Mouse (Mus musculus): Measurements from ENCODE around the gene Asprv1. TPM values are rescaled to one million over a fixed set of nuclear protein-coding genes. Genes with fewer than 3 reads are reported as not detected.

The Asprv1 gene
- 30.9 and 104 TPM in 2 replicates for polyA plus RNA-seq (2015; fragmentation: Nextera tagmentation; extraction: Ambion mirVana)

- Histone ChIP-seq H3K9me3 (no peaks in the 10 kb centered on the region), H3K27me3 (replicated peaks) (no peaks in the 10 kb centered on the region), H3K36me3 (no peaks in the 10 kb centered on the region), H3K27ac (no peak within 1 kb of the TSS), H3K4me2 (no peak within 1 kb of the TSS), H3K4me3 (replicated peaks) (no peak within 1 kb of the TSS), H3K4me1 (no peaks in the 10 kb centered on the region), H3K9ac (no peak within 1 kb of the TSS)
- WGBS: 55% methylated on average over 10 of the region's 10 CpGs
- no peak for ATAC-seq (ENCODE audit: insufficient read depth, low FRiP score, low read depth)
These were observed at the start of gene Asprv1 for GRCm38 (mm10) chr6:86627946-86628345. Gene Asprv1 (plus strand): TSS chr6:86628164.

GRCm38 (mm10) chr6:86578396-86578795, 49.6 kb upstream of the Asprv1 start:
- WGBS: 68% methylated on average over 2 of the region's 2 CpGs
- H3K4me2 ChIP-seq: no peak overlapping the region
- H3K4me3 ChIP-seq (replicated peaks): no peak overlapping the region
- no peak for ATAC-seq (ENCODE audit: insufficient read depth, low FRiP score, low read depth)
- peaks cover 11% of the 10 kb centered on the region; the same call in 1 of the 2 replicates for H3K4me1 ChIP-seq
- no peaks in the 10 kb centered on the region for H3K27me3 ChIP-seq (replicated peaks)
- H3K27ac ChIP-seq: no peak overlapping the region
- no peaks in the 10 kb centered on the region for H3K36me3 ChIP-seq
- H3K9ac ChIP-seq: no peak overlapping the region
- no peaks in the 10 kb centered on the region for H3K9me3 ChIP-seq

- no peak overlapping the region for H3K27ac ChIP-seq
- no peak overlapping the region for H3K9ac ChIP-seq
- no peak overlapping the region for H3K4me3 ChIP-seq (replicated peaks)
- no peaks in the 10 kb centered on the region for H3K27me3 ChIP-seq (replicated peaks)
- H3K36me3 ChIP-seq: no peaks in the 10 kb centered on the region
- ATAC-seq (ENCODE audit: insufficient read depth, low FRiP score, low read depth): no peak
- peaks cover 13% of the 10 kb centered on the region for H3K4me1 ChIP-seq
- 49% methylated on average over 2 of the region's 2 CpGs for WGBS
- no peak overlapping the region for H3K4me2 ChIP-seq
- no peaks in the 10 kb centered on the region for H3K9me3 ChIP-seq
These were observed 48.7 kb upstream of the Asprv1 start for GRCm38 (mm10) chr6:86579066-86579784.

- Histone ChIP-seq H3K4me2 (no peak overlapping the region), H3K36me3 (no peaks in the 10 kb centered on the region), H3K9me3 (no peaks in the 10 kb centered on the region), H3K4me1 (peaks cover 18% of the 10 kb centered on the region), H3K27me3 (replicated peaks) (no peaks in the 10 kb centered on the region), H3K27ac (no peak overlapping the region), H3K9ac (no peak overlapping the region), H3K4me3 (replicated peaks) (no peak overlapping the region)
- no peak for ATAC-seq (ENCODE audit: insufficient read depth, low FRiP score, low read depth)
- WGBS: 81% methylated on average over 3 of the region's 3 CpGs
These were observed 48.0 kb upstream of the Asprv1 start for GRCm38 (mm10) chr6:86579926-86580325.

GRCm38 (mm10) chr6:86583141-86583540, 44.8 kb upstream of the Asprv1 start:
- Histone ChIP-seq H3K4me1 (peaks cover 30% of the 10 kb centered on the region), H3K36me3 (no peaks in the 10 kb centered on the region), H3K27me3 (replicated peaks) (no peaks in the 10 kb centered on the region), H3K4me3 (replicated peaks) (no peak overlapping the region), H3K4me2 (no peak overlapping the region), H3K9me3 (no peaks in the 10 kb centered on the region), H3K9ac (no peak overlapping the region), H3K27ac (no peak overlapping the region)
- ATAC-seq (ENCODE audit: insufficient read depth, low FRiP score, low read depth): no peak
- WGBS: 85% methylated on average over 3 of the region's 3 CpGs

- 77% methylated on average over 8 of the region's 8 CpGs for WGBS
- H3K9me3 ChIP-seq: no peaks in the 10 kb centered on the region
- H3K4me2 ChIP-seq: no peak overlapping the region
- H3K27me3 ChIP-seq (replicated peaks): no peaks in the 10 kb centered on the region
- no peak overlapping the region for H3K4me3 ChIP-seq (replicated peaks)
- no peak for ATAC-seq (ENCODE audit: insufficient read depth, low FRiP score, low read depth)
- H3K27ac ChIP-seq: peak overlapping the region; percentile 91; the same call in 1 of the 2 replicates
- no peak overlapping the region for H3K9ac ChIP-seq
- no peaks in the 10 kb centered on the region for H3K36me3 ChIP-seq
- H3K4me1 ChIP-seq: peaks cover 24% of the 10 kb centered on the region
These were observed 44.3 kb upstream of the Asprv1 start for GRCm38 (mm10) chr6:86583601-86584215.

- ATAC-seq (ENCODE audit: insufficient read depth, low FRiP score, low read depth): peak; percentile 25
- Histone ChIP-seq H3K9ac (peak overlapping the region; percentile 6; the same call in 1 of the 2 replicates), H3K27ac (peak overlapping the region; percentile 91), H3K4me2 (peak overlapping the region; percentile 70), H3K4me3 (replicated peaks) (peak overlapping the region; percentile 23), H3K27me3 (replicated peaks) (no peaks in the 10 kb centered on the region), H3K9me3 (no peaks in the 10 kb centered on the region), H3K4me1 (peaks cover 24% of the 10 kb centered on the region), H3K36me3 (no peaks in the 10 kb centered on the region)
- 34% methylated on average over 14 of the region's 14 CpGs for WGBS
These were observed 43.5 kb upstream of the Asprv1 start for GRCm38 (mm10) chr6:86584296-86585015.

GRCm38 (mm10) chr6:86585070-86585600, 42.8 kb upstream of the Asprv1 start:
- Histone ChIP-seq H3K4me1 (peaks cover 24% of the 10 kb centered on the region), H3K9me3 (no peaks in the 10 kb centered on the region), H3K9ac (peak overlapping the region; percentile 6; the same call in 1 of the 2 replicates), H3K4me2 (peak overlapping the region; percentile 70), H3K27ac (peak overlapping the region; percentile 91), H3K36me3 (no peaks in the 10 kb centered on the region), H3K27me3 (replicated peaks) (no peaks in the 10 kb centered on the region), H3K4me3 (replicated peaks) (peak overlapping the region; percentile 23)
- peak; percentile 82 for ATAC-seq (ENCODE audit: insufficient read depth, low FRiP score, low read depth)
- WGBS: 6% methylated on average over 16 of the region's 16 CpGs

GRCm38 (mm10) chr6:86586070-86586469, 41.9 kb upstream of the Asprv1 start:
- Histone ChIP-seq H3K4me3 (replicated peaks) (no peak overlapping the region), H3K27ac (peak overlapping the region; percentile 91; the same call in 1 of the 2 replicates), H3K27me3 (replicated peaks) (no peaks in the 10 kb centered on the region), H3K36me3 (no peaks in the 10 kb centered on the region), H3K4me1 (peaks cover 19% of the 10 kb centered on the region), H3K4me2 (no peak overlapping the region), H3K9me3 (no peaks in the 10 kb centered on the region), H3K9ac (no peak overlapping the region)
- no peak for ATAC-seq (ENCODE audit: insufficient read depth, low FRiP score, low read depth)
- 59% methylated on average over 5 of the region's 5 CpGs for WGBS

- no peak overlapping the region for H3K27ac ChIP-seq
- no peaks in the 10 kb centered on the region for H3K27me3 ChIP-seq (replicated peaks)
- no peak overlapping the region for H3K4me2 ChIP-seq
- H3K36me3 ChIP-seq: no peaks in the 10 kb centered on the region
- WGBS: 40% methylated on average over 7 of the region's 7 CpGs
- H3K4me1 ChIP-seq: peaks cover 19% of the 10 kb centered on the region
- H3K4me3 ChIP-seq (replicated peaks): no peak overlapping the region
- ATAC-seq (ENCODE audit: insufficient read depth, low FRiP score, low read depth): no peak
- no peaks in the 10 kb centered on the region for H3K9me3 ChIP-seq
- no peak overlapping the region for H3K9ac ChIP-seq
These were observed 39.5 kb upstream of the Asprv1 start for GRCm38 (mm10) chr6:86588429-86588828.

GRCm38 (mm10) chr6:86593146-86593897, 34.6 kb upstream of the Asprv1 start:
- 0 out of 2 replicates have a peak, but pooled peaks cover 9% of the 10 kb centered on the region for H3K4me1 ChIP-seq
- no peak overlapping the region for H3K4me2 ChIP-seq
- no peak overlapping the region for H3K9ac ChIP-seq
- no peaks in the 10 kb centered on the region for H3K27me3 ChIP-seq (replicated peaks)
- no peak overlapping the region for H3K27ac ChIP-seq
- 81% methylated on average over 10 of the region's 10 CpGs for WGBS
- no peaks in the 10 kb centered on the region for H3K9me3 ChIP-seq
- no peak overlapping the region for H3K4me3 ChIP-seq (replicated peaks)
- no peak for ATAC-seq (ENCODE audit: insufficient read depth, low FRiP score, low read depth)
- no peaks in the 10 kb centered on the region for H3K36me3 ChIP-seq

Measured in stomach, embryonic 15.5 days (tissue).